Mouse (Mus musculus): Measurements from ENCODE around the gene Sema4c.

The Sema4c gene

GRCm38 (mm10) chr1:36556553-36557456 is 1.3 kb downstream of the Sema4c start:
- in situ Hi-C loops (cut with MboI, MseI), result no loop called here

GRCm38 (mm10) chr1:36555798-36556395 is 2.3 kb downstream of the Sema4c start:
- in situ Hi-C loops (cut with MboI, MseI), result no loop called here

GRCm38 (mm10) chr1:36554633-36555399 is 3.3 kb downstream of the Sema4c start:
- in situ Hi-C loops (cut with MboI, MseI), result loop anchor here in 1 of 2 experiments (5.0 kb wide), 1 partner anchor 77 kb away; no protein-coding TSS in a partner anchor

GRCm38 (mm10) chr1:36552506-36552905 is 5.6 kb downstream of the Sema4c start:
- in situ Hi-C loops (cut with MboI, MseI), result loop anchor here in 1 of 2 experiments (5.0 kb wide), 1 partner anchor 80 kb away; no protein-coding TSS in a partner anchor

GRCm38 (mm10) chr1:36551904-36552303 is 6.2 kb downstream of the Sema4c start:
- in situ Hi-C loops (cut with MboI, MseI), result loop anchor here in 1 of 2 experiments (5.0 kb wide), 1 partner anchor 80 kb away; no protein-coding TSS in a partner anchor

GRCm38 (mm10) chr1:36550075-36550863 is 7.9 kb downstream of the Sema4c start:
- in situ Hi-C loops (cut with MboI, MseI), result loop anchor here in 1 of 2 experiments (5.0 kb wide), 1 partner anchor 82 kb away; no protein-coding TSS in a partner anchor

GRCm38 (mm10) chr1:36549491-36549890 is 8.7 kb downstream of the Sema4c start:
- in situ Hi-C loops (cut with MboI, MseI), result loop anchor here in 1 of 2 experiments (5.0 kb wide), 1 partner anchor 83 kb away; no protein-coding TSS in a partner anchor

GRCm38 (mm10) chr1:36548771-36549170 is 9.4 kb downstream of the Sema4c start:
- in situ Hi-C loops (cut with MboI, MseI), result loop anchor here in 1 of 2 experiments (5.0 kb wide), 1 partner anchor 84 kb away; no protein-coding TSS in a partner anchor

- in situ Hi-C loops (cut with MboI, MseI), result loop anchor here in 1 of 2 experiments (5.0 kb wide), 1 partner anchor 84 kb away; no protein-coding TSS in a partner anchor
Measured at GRCm38 (mm10) chr1:36547981-36548598, 10.1 kb downstream of the Sema4c start.

GRCm38 (mm10) chr1:36546888-36547471 is 11.2 kb downstream of the Sema4c start, which contains the start of gene Ankrd39:
TSS of gene Ankrd39 (minus strand) at chr1:36547445.
- in situ Hi-C loops (cut with MboI, MseI), result loop anchor here in 1 of 2 experiments (5.0 kb wide), 1 partner anchor 85 kb away; no protein-coding TSS in a partner anchor

GRCm38 (mm10) chr1:36545845-36546600 is 12.1 kb downstream of the Sema4c start:
- in situ Hi-C loops (cut with MboI, MseI), result loop anchor here in 1 of 2 experiments (5.0 kb wide), 1 partner anchor 86 kb away; no protein-coding TSS in a partner anchor

GRCm38 (mm10) chr1:36545382-36545781 is 12.8 kb downstream of the Sema4c start:
- in situ Hi-C loops (cut with MboI, MseI), result loop anchor here in 1 of 2 experiments (5.0 kb wide), 1 partner anchor 87 kb away; no protein-coding TSS in a partner anchor

- in situ Hi-C loops (cut with MboI, MseI), result no loop called here
Measured at GRCm38 (mm10) chr1:36542925-36543324, 15.2 kb downstream of the Sema4c start.

GRCm38 (mm10) chr1:36541844-36542243 is 16.3 kb downstream of the Sema4c start:
- in situ Hi-C loops (cut with MboI, MseI), result no loop called here

GRCm38 (mm10) chr1:36540807-36541206 is 17.3 kb downstream of the Sema4c start:
- in situ Hi-C loops (cut with MboI, MseI), result no loop called here

GRCm38 (mm10) chr1:36540132-36540531 is 18.0 kb downstream of the Sema4c start:
- in situ Hi-C loops (cut with MboI, MseI), result no loop called here

GRCm38 (mm10) chr1:36539186-36539585 is 19.0 kb downstream of the Sema4c start, which contains the start of gene Gm42417:
TSS of gene Gm42417 (minus strand) at chr1:36539429.
- in situ Hi-C loops (cut with MboI, MseI), result no loop called here

- in situ Hi-C loops (cut with MboI, MseI), result no loop called here
Measured at GRCm38 (mm10) chr1:36538727-36539126, 19.4 kb downstream of the Sema4c start.
